Mouse (Mus musculus): ENCODE results near the gene Zfp69.

The Zfp69 gene

GRCm38 (mm10) chr4:120885208-120886120 lies 66.0 kb downstream of the Zfp69 start:
- DNase-seq (ENCODE audit: low spot score), result no peak

GRCm38 (mm10) chr4:120882002-120882625 lies 69.4 kb downstream of the Zfp69 start:
- no peak for DNase-seq (ENCODE audit: low spot score)

DNA sequence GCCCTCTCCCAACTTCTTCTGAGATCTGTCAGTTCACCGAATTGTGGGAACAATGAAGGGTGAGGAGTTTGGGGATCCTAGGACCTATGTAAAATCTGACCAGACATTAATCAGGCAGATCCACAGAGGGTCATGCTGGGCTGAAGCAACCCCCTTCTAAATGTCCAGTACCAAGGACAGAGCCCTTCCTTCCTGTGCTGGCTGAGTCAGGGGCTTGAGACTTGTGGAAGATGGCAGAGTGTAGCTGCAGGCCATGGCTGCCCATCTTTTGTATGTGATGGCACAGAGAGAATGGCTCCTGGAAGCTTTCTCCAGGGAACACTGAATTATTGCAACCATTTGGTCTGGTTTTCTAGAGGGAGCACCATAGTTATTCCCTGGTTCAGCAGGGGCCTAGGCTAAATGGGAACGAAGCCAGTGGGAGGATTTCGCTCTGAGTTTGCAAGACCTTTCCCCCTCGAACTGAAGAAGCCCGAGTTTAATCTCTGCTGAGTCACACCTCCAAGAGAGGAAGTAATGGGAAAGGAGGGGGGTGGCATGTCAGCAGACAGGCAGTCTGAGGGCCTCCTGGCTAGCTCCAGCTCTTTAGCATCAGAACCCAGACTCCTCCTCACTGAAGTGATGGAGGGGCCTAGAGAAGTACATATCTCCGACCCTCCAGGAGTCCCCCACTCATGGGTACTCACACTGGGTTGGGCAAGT lies 70.6 kb downstream of the Zfp69 start:
- DNase-seq (ENCODE audit: low spot score), result no peak
